Mouse (Mus musculus): ENCODE measurements around the gene Slc28a1. TPM values are rescaled to one million over a fixed set of nuclear protein-coding genes. Genes with fewer than 3 reads are reported as not detected.

The Slc28a1 gene
- 0.06 and 0.07 TPM in 2 replicates for polyA plus RNA-seq (2012; rRNA removed)

- 55% methylated on average over 6 of the region's 6 CpGs for WGBS
- no peak for DNase-seq
- Histone ChIP-seq H3K27ac (ENCODE audit: insufficient read depth, low read length) (no peak within 1 kb of the TSS), H3K4me3 (replicated peaks; ENCODE audit: insufficient read depth, low read depth, low read length) (no peak within 1 kb of the TSS), H3K27me3 (ENCODE audit: control insufficient read depth, insufficient read depth, low read length) (no peaks in the 10 kb centered on the region), H3K4me1 (ENCODE audit: control insufficient read depth, insufficient read depth, low read length) (peaks cover 11% of the 10 kb centered on the region; the same call in 1 of the 2 replicates)
- no peak for TF ChIP-seq POLR2A (IDR thresholded peaks at IDR 0.05; ENCODE audit: borderline replicate concordance, insufficient read depth, low read length)
- TF ChIP-seq CTCF (IDR thresholded peaks at IDR 0.05; ENCODE audit: borderline replicate concordance, insufficient read depth, low read depth, low read length): no peak
Observed at GRCm38 (mm10) chr7:81114555-81114954, at the start of gene Slc28a1. Slc28a1 (plus strand) TSS chr7:81114799.

DNA sequence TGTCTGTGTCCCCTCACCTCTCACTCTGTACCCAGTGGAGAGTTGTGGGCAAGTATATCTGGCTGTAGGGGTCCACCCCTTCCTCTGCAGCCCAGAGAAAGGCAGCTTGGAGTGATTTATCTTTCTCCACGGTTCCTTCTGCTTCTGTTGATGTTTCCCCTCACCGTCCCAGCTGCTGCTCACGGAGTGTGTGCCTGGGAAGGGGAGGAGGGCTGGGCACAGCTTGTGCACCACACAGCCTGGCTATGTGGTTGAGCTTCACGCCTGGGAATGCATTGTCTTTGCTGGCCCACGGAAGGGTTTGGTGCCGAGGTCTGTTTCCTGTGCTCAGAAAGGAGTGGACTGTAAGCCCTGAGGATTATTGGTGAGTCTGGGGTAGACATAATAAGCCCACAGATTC, 47.9 kb upstream of the Slc28a1 start:
- DNase-seq: no peak
- H3K27me3 ChIP-seq (ENCODE audit: control insufficient read depth, insufficient read depth, low read length): no peaks in the 10 kb centered on the region
- no peak overlapping the region for H3K4me3 ChIP-seq (replicated peaks; ENCODE audit: insufficient read depth, low read depth, low read length)
- H3K27ac ChIP-seq (ENCODE audit: insufficient read depth, low read length): no peak overlapping the region
- H3K4me1 ChIP-seq (ENCODE audit: control insufficient read depth, insufficient read depth, low read length): no peaks in the 10 kb centered on the region
- 24% methylated on average over 6 of the region's 6 CpGs for WGBS
- TF ChIP-seq CTCF (IDR thresholded peaks at IDR 0.05; ENCODE audit: borderline replicate concordance, insufficient read depth, low read depth, low read length) (no peak), POLR2A (IDR thresholded peaks at IDR 0.05; ENCODE audit: borderline replicate concordance, insufficient read depth, low read length) (no peak)

- TF ChIP-seq POLR2A (IDR thresholded peaks at IDR 0.05; ENCODE audit: borderline replicate concordance, insufficient read depth, low read length) (no peak), CTCF (IDR thresholded peaks at IDR 0.05; ENCODE audit: borderline replicate concordance, insufficient read depth, low read depth, low read length) (no peak)
- Histone ChIP-seq H3K27me3 (ENCODE audit: control insufficient read depth, insufficient read depth, low read length) (no peaks in the 10 kb centered on the region), H3K4me1 (ENCODE audit: control insufficient read depth, insufficient read depth, low read length) (no peaks in the 10 kb centered on the region), H3K4me3 (replicated peaks; ENCODE audit: insufficient read depth, low read depth, low read length) (no peak overlapping the region), H3K27ac (ENCODE audit: insufficient read depth, low read length) (no peak overlapping the region)
- no peak for DNase-seq
- WGBS: 31% methylated on average over 5 of the region's 5 CpGs
Observed at GRCm38 (mm10) chr7:81072463-81072862, 42.1 kb upstream of the Slc28a1 start.

DNA sequence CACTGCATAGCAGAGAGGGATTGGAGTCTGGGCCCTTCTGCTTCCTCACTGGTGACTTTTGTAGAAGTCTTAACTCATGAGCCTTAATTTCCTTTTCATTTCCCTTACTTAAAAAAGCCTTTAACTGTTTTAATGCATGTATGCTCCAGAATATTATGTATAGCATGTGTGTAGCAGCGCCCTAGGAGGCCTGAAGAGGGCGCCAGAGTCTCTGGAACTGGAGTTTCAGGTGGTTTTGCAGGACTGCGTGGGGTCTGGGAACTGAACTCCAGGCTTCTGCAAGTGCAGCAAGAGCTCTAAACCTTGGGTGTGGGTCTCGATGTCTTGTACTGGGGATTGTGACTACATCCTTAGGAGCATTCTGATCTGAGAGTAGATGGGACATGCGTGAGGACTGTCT, 41.3 kb upstream of the Slc28a1 start:
- DNase-seq: no peak
- Histone ChIP-seq H3K27ac (ENCODE audit: insufficient read depth, low read length) (no peak overlapping the region), H3K27me3 (ENCODE audit: control insufficient read depth, insufficient read depth, low read length) (no peaks in the 10 kb centered on the region), H3K4me1 (ENCODE audit: control insufficient read depth, insufficient read depth, low read length) (no peaks in the 10 kb centered on the region), H3K4me3 (replicated peaks; ENCODE audit: insufficient read depth, low read depth, low read length) (no peak overlapping the region)
- TF ChIP-seq POLR2A (IDR thresholded peaks at IDR 0.05; ENCODE audit: borderline replicate concordance, insufficient read depth, low read length) (no peak), CTCF (IDR thresholded peaks at IDR 0.05; ENCODE audit: borderline replicate concordance, insufficient read depth, low read depth, low read length) (no peak)
- 83% methylated on average over 5 of the region's 5 CpGs for WGBS

DNA sequence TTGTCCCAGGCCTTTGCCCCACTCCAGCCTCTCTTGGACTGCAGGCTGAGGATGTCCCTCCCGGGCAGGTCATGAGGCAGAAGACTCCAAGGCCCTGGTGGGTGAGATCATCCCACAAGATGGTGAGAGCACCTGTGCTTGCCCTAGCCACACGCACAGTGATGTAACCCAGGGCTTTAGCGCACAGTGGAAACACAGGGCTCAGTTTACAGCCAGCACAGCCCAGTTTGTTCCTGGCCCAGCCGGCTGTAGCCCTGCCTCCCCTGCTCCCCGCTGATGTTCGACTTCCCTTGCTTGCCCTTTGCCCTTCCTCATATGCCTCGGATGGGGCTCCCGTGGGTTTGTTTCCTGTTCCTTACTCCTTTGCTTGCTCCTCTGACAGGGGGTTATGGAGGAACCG, 40.1 kb upstream of the Slc28a1 start:
- WGBS: 68% methylated on average over 9 of the region's 9 CpGs

GRCm38 (mm10) chr7:81075299-81075698, 39.3 kb upstream of the Slc28a1 start:
- no peaks in the 10 kb centered on the region for H3K4me1 ChIP-seq (ENCODE audit: control insufficient read depth, insufficient read depth, low read length)
- DNase-seq: no peak
- no peak overlapping the region for H3K4me3 ChIP-seq (replicated peaks; ENCODE audit: insufficient read depth, low read depth, low read length)
- no peak overlapping the region for H3K27ac ChIP-seq (ENCODE audit: insufficient read depth, low read length)
- H3K27me3 ChIP-seq (ENCODE audit: control insufficient read depth, insufficient read depth, low read length): no peaks in the 10 kb centered on the region
- WGBS: 71% methylated on average over 7 of the region's 7 CpGs
- TF ChIP-seq POLR2A (IDR thresholded peaks at IDR 0.05; ENCODE audit: borderline replicate concordance, insufficient read depth, low read length) (no peak), CTCF (IDR thresholded peaks at IDR 0.05; ENCODE audit: borderline replicate concordance, insufficient read depth, low read depth, low read length) (no peak)

More for the DNA sequence above, 40.1 kb upstream of the Slc28a1 start:
- H3K4me1 ChIP-seq (ENCODE audit: control insufficient read depth, insufficient read depth, low read length): no peaks in the 10 kb centered on the region
- no peaks in the 10 kb centered on the region for H3K27me3 ChIP-seq (ENCODE audit: control insufficient read depth, insufficient read depth, low read length)
- H3K4me3 ChIP-seq (replicated peaks; ENCODE audit: insufficient read depth, low read depth, low read length): no peak overlapping the region
- H3K27ac ChIP-seq (ENCODE audit: insufficient read depth, low read length): no peak overlapping the region
- TF ChIP-seq CTCF (IDR thresholded peaks at IDR 0.05; ENCODE audit: borderline replicate concordance, insufficient read depth, low read depth, low read length) (no peak), POLR2A (IDR thresholded peaks at IDR 0.05; ENCODE audit: borderline replicate concordance, insufficient read depth, low read length) (no peak)
- no peak for DNase-seq

DNA sequence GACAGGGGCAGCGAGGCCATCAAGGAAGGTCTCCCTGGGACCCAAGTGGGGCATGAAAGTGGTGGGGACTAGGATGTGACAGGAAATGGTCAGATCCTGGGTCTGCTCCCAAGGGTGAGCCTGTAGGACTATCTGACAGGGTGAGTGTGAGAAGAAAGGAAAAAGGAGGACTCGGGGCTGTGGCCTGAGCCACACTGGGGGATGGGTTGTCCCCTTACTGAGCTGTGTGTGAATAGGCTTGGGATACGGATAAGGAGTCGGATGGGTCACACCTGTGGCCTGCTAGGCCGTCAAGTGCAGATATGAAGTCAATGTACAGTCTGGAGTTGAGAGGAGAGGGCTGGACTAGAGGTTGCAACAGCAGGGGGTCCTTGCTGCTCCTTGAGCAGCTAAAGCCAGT, 38.9 kb upstream of the Slc28a1 start:
- TF ChIP-seq CTCF (IDR thresholded peaks at IDR 0.05; ENCODE audit: borderline replicate concordance, insufficient read depth, low read depth, low read length) (no peak), POLR2A (IDR thresholded peaks at IDR 0.05; ENCODE audit: borderline replicate concordance, insufficient read depth, low read length) (no peak)
- Histone ChIP-seq H3K4me1 (ENCODE audit: control insufficient read depth, insufficient read depth, low read length) (no peaks in the 10 kb centered on the region), H3K27ac (ENCODE audit: insufficient read depth, low read length) (no peak overlapping the region), H3K27me3 (ENCODE audit: control insufficient read depth, insufficient read depth, low read length) (no peaks in the 10 kb centered on the region), H3K4me3 (replicated peaks; ENCODE audit: insufficient read depth, low read depth, low read length) (no peak overlapping the region)
- 89% methylated on average over 5 of the region's 5 CpGs for WGBS
- no peak for DNase-seq

DNA sequence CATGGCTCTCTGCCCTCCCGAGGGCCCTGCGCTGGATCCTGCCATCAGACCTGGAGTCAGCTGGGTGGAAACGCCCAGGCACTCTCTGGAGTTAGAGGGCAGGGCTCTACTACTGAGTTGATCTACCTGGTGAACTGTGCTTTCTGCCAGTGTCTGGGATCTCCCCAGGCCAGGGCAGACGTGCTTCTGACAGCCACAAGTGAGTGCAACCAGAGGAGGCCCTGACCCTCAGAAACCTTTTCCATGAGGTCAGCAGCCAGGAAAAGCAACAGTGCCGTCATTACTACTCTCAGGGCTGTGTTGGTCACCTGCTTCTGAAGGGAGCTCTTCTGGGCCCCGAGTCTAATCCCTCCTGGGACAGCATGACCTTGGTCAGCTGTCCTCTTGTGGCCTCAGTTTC, 37.6 kb upstream of the Slc28a1 start:
- 81% methylated on average over 6 of the region's 6 CpGs for WGBS
- H3K27ac ChIP-seq (ENCODE audit: insufficient read depth, low read length): no peak overlapping the region
- no peaks in the 10 kb centered on the region for H3K27me3 ChIP-seq (ENCODE audit: control insufficient read depth, insufficient read depth, low read length)
- no peak overlapping the region for H3K4me3 ChIP-seq (replicated peaks; ENCODE audit: insufficient read depth, low read depth, low read length)
- DNase-seq: no peak
- TF ChIP-seq CTCF (IDR thresholded peaks at IDR 0.05; ENCODE audit: borderline replicate concordance, insufficient read depth, low read depth, low read length): no peak
- no peak for TF ChIP-seq POLR2A (IDR thresholded peaks at IDR 0.05; ENCODE audit: borderline replicate concordance, insufficient read depth, low read length)
- H3K4me1 ChIP-seq (ENCODE audit: control insufficient read depth, insufficient read depth, low read length): no peaks in the 10 kb centered on the region

All from cerebellum, adult 2 months (tissue).